Mouse (Mus musculus) thymus, adult 2 months (tissue): ENCODE data around the gene Gab1.

ENCODE experiments used
- CTCF ChIP-seq: fragments of 200-500 bp; IDR thresholded peaks from 2 replicates; pipeline ENCODE4 v1.5.1; 2012; ENCODE audit warnings: mild to moderate bottlenecking, control low read depth, low read length, moderate library complexity, borderline replicate concordance; ENCODE audit not compliant: control insufficient read depth, poor library complexity, insufficient read depth; ENCODE audit errors: extremely low read depth
- POLR2A ChIP-seq: fragments of 200-500 bp; IDR thresholded peaks from 2 replicates; pipeline ENCODE4 v1.6.1; 2012; ENCODE audit warnings: mild to moderate bottlenecking, low read length, control low read depth, moderate library complexity; ENCODE audit not compliant: control insufficient read depth, poor library complexity, insufficient read depth; ENCODE audit errors: extremely low read depth

- TF ChIP-seq CTCF (no peak), POLR2A (no peak)
Measured at GRCm38 (mm10) chr8:80923794-80924316, 43.5 kb upstream of the Gab1 start.
